Mouse (Mus musculus): ENCODE data around the gene Nkx6-1. TPM values are rescaled to one million over a fixed set of nuclear protein-coding genes. Genes with fewer than 3 reads are reported as not detected.

The Nkx6-1 gene
- total RNA-seq (2012; rRNA removed): not detected in 2 replicates
- not detected in 2 replicates for total RNA-seq (2014; rRNA removed)
- polyA plus RNA-seq (2012; ENCODE audit: insufficient read length, low read depth): not detected in 2 replicates

GRCm38 (mm10) chr5:101664945-101665615, at the start of gene Nkx6-1:
Gene Nkx6-1 (minus strand): TSS chr5:101664996.
- Histone ChIP-seq H3K27ac (ENCODE audit: insufficient read depth, low read depth) (no peak within 1 kb of the TSS), H3K9ac (ENCODE audit: insufficient read depth, low read depth) (no peak within 1 kb of the TSS), H3K4me2 (ENCODE audit: insufficient read depth, low read depth, poor library complexity, severe bottlenecking) (no peak within 1 kb of the TSS), H3K79me2 (replicated peaks; ENCODE audit: control insufficient read depth, extremely low read depth, insufficient read depth, poor library complexity, severe bottlenecking) (no peaks in the 10 kb centered on the region), H3K27me3 (replicated peaks) (no peaks in the 10 kb centered on the region), H3K4me1 (ENCODE audit: control insufficient read depth in 1 of 2, insufficient read depth in 2 of 2) (no peaks in the 10 kb centered on the region), H3K4me3 (replicated peaks in 1 of 3; ENCODE audit: low read depth in 2 of 3, low read length in 2 of 3, poor library complexity in 1 of 3) (no peak within 1 kb of the TSS), H3K36me3 (replicated peaks in 1 of 2; ENCODE audit: control insufficient read depth in 1 of 2, insufficient read depth in 1 of 2, low read length in 1 of 2) (no peaks in the 10 kb centered on the region), H3K9me3 (replicated peaks; ENCODE audit: low read length) (peaks cover 76% of the 10 kb centered on the region)
- dilution Hi-C loops (cut with MboI; ENCODE audit: extremely low pct_ligation_motif_present, extremely low pct_unique_long_range_greater_than_20kb, low sequenced_read_pairs) (no loop called here), in situ Hi-C loops (cut with MboI; ENCODE audit: low pct_ligation_motif_present, low pct_unique_long_range_greater_than_20kb, low sequenced_read_pairs) (no loop called here)
- DNase-seq (ENCODE audit: extremely low read depth): no peak
- TF ChIP-seq ZKSCAN1 (IDR thresholded peaks at IDR 0.05; ENCODE audit: borderline replicate concordance, low read depth, low read length) (no peak), MAZ (IDR thresholded peaks at IDR 0.05; ENCODE audit: low read depth, low read length) (no peak), MAX (IDR thresholded peaks at IDR 0.05; ENCODE audit: low read length) (no peak), ZMIZ1 (IDR thresholded peaks at IDR 0.05; ENCODE audit: low read depth, low read length) (no peak), MAFK (IDR thresholded peaks at IDR 0.05; ENCODE audit: insufficient replicate concordance, low read length) (no peak), USF2 (conservative IDR thresholded peaks at IDR 0.05; ENCODE audit: low read depth, low read length) (no peak), KAT2A (IDR thresholded peaks at IDR 0.05; ENCODE audit: insufficient replicate concordance, low read length) (no peak), USF1 (IDR thresholded peaks at IDR 0.05; ENCODE audit: low read depth, low read length) (no peak), ZC3H11A (IDR thresholded peaks at IDR 0.05; ENCODE audit: low read depth, low read length) (no peak), ELF1 (IDR thresholded peaks at IDR 0.05; ENCODE audit: low read depth, low read length) (no peak)

- no peaks in the 10 kb centered on the region for H3K36me3 ChIP-seq (replicated peaks in 1 of 2; ENCODE audit: control insufficient read depth in 1 of 2, insufficient read depth in 1 of 2, low read length in 1 of 2)
- no peak overlapping the region for H3K27ac ChIP-seq (ENCODE audit: insufficient read depth, low read depth)
- in situ Hi-C loops (cut with MboI; ENCODE audit: low pct_ligation_motif_present, low pct_unique_long_range_greater_than_20kb, low sequenced_read_pairs): no loop called here
- no peak overlapping the region for H3K4me3 ChIP-seq (replicated peaks in 1 of 3; ENCODE audit: low read depth in 2 of 3, low read length in 2 of 3, poor library complexity in 1 of 3)
- H3K9ac ChIP-seq (ENCODE audit: insufficient read depth, low read depth): no peak overlapping the region
- H3K4me1 ChIP-seq (ENCODE audit: control insufficient read depth in 1 of 2, insufficient read depth in 2 of 2): no peaks in the 10 kb centered on the region
- DNase-seq (ENCODE audit: extremely low read depth): no peak
- dilution Hi-C loops (cut with MboI; ENCODE audit: extremely low pct_ligation_motif_present, extremely low pct_unique_long_range_greater_than_20kb, low sequenced_read_pairs): no loop called here
- TF ChIP-seq TCF12 (IDR thresholded peaks at IDR 0.05; ENCODE audit: low read depth, low read length) (no peak), POLR2A (IDR thresholded peaks at IDR 0.05; ENCODE audit: low read depth, low read length) (no peak), MAFK (IDR thresholded peaks at IDR 0.05; ENCODE audit: insufficient replicate concordance, low read length) (no peak), JUND (conservative IDR thresholded peaks at IDR 0.05; ENCODE audit: low read depth, low read length) (no peak), NELFE (IDR thresholded peaks at IDR 0.05; ENCODE audit: low read depth, low read length) (no peak), CTCF (conservative IDR thresholded peaks at IDR 0.05 in 1 of 2, IDR thresholded peaks at IDR 0.05 in 1 of 2; ENCODE audit: low read depth in 2 of 2, low read length in 2 of 2) (no peak), ZC3H11A (IDR thresholded peaks at IDR 0.05; ENCODE audit: low read depth, low read length) (no peak)
- peaks cover 77% of the 10 kb centered on the region for H3K9me3 ChIP-seq (replicated peaks; ENCODE audit: low read length)
- H3K27me3 ChIP-seq (replicated peaks): no peaks in the 10 kb centered on the region
- no peaks in the 10 kb centered on the region for H3K79me2 ChIP-seq (replicated peaks; ENCODE audit: control insufficient read depth, extremely low read depth, insufficient read depth, poor library complexity, severe bottlenecking)
- no peak overlapping the region for H3K4me2 ChIP-seq (ENCODE audit: insufficient read depth, low read depth, poor library complexity, severe bottlenecking)
Observed at GRCm38 (mm10) chr5:101713064-101713613, 48.3 kb upstream of the Nkx6-1 start.

All from CH12.LX (cell line).